Mouse (Mus musculus) G1E (cell line): ENCODE results near the gene Eif4h.

ENCODE experiments used
- CTCF ChIP-seq: IDR thresholded peaks from 2 replicates; pipeline ENCODE4 v1.5.1; 2012; ENCODE audit warnings: low read depth, low read length, inconsistent platforms, mixed read lengths
- GATA1 ChIP-seq: IDR thresholded peaks from 2 replicates; pipeline ENCODE4 v1.6.1; 2012; ENCODE audit warnings: borderline replicate concordance, low read length, inconsistent platforms, mixed read lengths
- POLR2AphosphoS5 ChIP-seq: IDR thresholded peaks from 2 replicates; pipeline ENCODE4 v1.6.1; 2012; ENCODE audit warnings: low read depth, low read length, inconsistent platforms; ENCODE audit not compliant: insufficient replicate concordance
- TAL1 ChIP-seq: conservative IDR thresholded peaks from 2 replicates; pipeline ENCODE4 v1.6.1; 2012; ENCODE audit warnings: low read depth, low read length, inconsistent platforms, mixed read lengths

DNA sequence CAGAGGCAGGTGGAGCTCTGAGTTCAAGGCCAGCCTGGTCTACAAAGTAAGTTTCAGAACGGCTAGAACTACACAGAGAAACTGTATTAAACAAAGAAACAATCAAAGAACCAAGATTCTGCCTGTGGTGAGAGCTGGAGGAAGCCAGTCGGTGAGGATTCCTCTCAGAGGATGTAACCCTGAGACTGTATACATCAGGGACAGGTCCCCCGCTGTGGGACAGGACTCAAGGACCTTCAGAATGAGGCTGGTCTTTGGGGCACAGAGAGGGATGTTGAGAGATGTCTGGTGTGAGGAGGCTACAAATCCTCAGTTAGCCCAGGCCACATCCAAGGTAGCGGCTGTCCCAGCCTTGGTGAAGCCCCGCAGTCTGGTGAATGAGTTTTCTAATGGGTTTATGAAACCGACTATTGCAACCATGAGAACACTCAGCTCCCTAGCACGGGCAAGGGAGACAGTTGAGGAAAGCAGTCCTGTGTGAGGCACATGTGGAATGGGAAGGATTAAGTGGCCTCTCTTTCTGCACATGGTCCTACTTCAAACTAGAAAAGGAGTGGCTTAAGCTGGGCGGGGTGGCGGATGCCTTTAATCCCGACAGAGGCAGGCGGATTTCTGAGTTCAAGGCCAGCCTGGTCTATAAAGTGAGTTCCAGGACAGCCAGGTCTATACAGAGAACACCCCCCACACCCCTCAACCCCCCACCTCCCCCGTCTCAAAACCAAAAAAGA lies 29.2 kb downstream of the Eif4h start:
- TF ChIP-seq TAL1 (no peak), CTCF (no peak), GATA1 (no peak), POLR2AphosphoS5 (no peak)
